Mouse (Mus musculus): ENCODE results near the gene Des.

- no peak for TF ChIP-seq CTCF (IDR thresholded peaks at IDR 0.05; ENCODE audit: low read depth, low read length)
- no peak for TF ChIP-seq POLR2A (IDR thresholded peaks at IDR 0.05; ENCODE audit: extremely low read depth, insufficient read depth, low read length)
Measured at GRCm38 (mm10) chr1:75349275-75349674, 10.9 kb upstream of the Des start.

Measured in liver, adult 2 months (tissue).